Mouse (Mus musculus) natural killer cell, adult 2 months (primary cell): Measurements from ENCODE around the gene Wdr72.

Source experiments
- DNase-seq, 2 experiments: peaks; one replicate each; pipeline ENCODE4 v3.0.0; 2022; ENCODE audit warnings: low spot score in 2 of 2

Gene Wdr72

GRCm38 (mm10) chr9:74109761-74110460 is at the start of gene Wdr72:
Wdr72 (plus strand) TSS chr9:74110356.
- DNase-seq: no peak

DNA sequence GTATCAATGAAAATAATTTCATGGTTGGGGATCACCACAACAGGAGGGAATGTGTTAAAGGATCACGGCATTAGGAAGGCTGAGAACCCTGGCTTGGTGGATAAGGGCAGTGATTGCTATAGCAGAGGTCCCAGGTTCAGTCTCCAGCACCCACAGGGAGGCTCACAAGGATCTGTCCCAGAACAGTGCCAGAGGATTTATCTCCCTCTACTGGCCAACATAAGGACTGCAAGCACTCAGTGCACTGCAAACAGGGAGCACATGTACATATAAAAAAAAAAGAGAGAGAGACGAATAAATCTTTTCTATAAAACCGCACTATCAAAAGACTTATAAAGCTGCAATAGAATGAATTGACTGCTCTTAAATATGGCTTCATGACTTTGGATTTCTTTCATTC is 43.9 kb upstream of the Wdr72 start:
- DNase-seq: no peak

- no peak for DNase-seq
Measured at GRCm38 (mm10) chr9:74066766-74067165, 43.4 kb upstream of the Wdr72 start.

- DNase-seq: no peak
Measured at GRCm38 (mm10) chr9:74075958-74076357, 34.2 kb upstream of the Wdr72 start.

DNA sequence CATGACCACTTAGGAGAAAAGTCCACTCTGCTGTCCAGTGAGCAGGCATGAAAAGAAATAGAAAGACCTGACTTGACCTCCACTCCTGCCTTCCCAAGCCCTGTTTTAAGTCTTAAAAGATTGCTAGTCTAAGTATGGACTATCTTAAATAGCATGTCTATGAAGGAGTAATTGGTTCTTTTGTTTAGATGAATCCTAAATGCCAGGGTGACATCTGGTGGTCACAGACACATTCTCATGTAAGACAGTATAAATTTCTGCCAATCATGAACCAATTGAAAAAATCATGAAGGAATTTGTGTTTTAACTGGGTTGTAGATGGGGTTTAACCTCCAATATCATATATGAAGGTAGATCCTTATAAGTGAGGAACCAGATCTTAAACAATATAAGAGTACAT is 31.7 kb upstream of the Wdr72 start:
- DNase-seq: no peak

DNA sequence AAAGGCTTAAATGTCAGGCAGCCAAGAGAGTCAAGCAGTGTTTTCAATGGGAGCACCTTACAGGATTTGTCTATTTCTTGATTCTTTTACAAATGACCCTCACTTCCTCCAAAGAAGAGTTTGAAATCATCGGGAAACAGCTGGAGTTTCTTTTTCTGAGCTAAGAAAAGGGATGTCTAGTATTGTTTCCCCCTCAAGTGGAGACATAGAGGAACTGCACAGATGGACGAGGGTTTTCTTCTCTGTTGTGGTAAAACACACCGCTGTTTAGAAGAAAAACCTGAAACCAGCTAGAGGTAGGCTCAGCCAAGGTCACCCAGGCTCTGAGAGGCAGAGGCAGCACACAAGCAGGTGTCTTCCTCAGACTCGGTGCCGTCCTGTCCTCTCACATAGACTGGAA is 29.9 kb upstream of the Wdr72 start:
- DNase-seq: no peak

- no peak for DNase-seq
Measured at GRCm38 (mm10) chr9:74101591-74101990, 8.6 kb upstream of the Wdr72 start.

DNA sequence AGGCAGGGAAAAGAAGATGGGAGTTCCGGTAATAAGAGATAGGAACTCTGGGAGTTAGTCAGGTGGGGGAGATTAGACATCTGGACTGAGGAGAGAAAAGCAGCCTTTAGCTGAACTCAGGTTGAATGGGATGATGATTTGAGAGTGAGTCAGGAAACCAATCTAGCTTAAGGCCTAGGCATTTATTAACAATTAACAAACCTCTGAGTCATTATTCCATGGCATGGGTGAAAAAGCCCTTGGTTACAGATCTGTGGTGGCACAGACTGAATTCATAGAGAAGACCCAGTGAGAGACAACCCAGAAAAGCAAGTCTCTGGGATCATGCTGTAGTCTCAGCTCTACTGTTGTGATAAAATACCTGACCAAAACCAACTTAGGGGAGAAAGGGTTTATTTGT is 7.5 kb upstream of the Wdr72 start:
- no peak for DNase-seq

GRCm38 (mm10) chr9:74110461-74110816 is 283 bp downstream of the Wdr72 start:
- DNase-seq: no peak

DNA sequence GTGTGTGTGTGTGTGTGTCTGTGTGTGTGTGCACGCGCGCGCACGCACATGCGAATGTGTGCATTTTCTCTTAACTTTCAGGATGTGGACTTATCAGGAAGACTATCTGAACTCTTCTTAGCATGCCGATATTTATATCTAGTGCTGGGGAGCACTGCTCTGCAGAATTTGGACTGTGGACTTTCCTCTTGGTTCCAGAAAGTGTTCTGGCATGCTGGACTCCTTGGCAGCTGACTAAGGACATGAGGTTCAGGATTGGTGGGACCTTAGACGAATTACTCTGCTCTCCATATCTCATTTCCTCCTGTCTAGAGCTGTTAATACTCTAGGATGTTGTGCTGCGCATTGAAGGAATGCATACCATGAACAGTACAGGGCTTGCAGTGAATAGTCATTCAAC is 2.4 kb downstream of the Wdr72 start:
- DNase-seq: no peak

DNA sequence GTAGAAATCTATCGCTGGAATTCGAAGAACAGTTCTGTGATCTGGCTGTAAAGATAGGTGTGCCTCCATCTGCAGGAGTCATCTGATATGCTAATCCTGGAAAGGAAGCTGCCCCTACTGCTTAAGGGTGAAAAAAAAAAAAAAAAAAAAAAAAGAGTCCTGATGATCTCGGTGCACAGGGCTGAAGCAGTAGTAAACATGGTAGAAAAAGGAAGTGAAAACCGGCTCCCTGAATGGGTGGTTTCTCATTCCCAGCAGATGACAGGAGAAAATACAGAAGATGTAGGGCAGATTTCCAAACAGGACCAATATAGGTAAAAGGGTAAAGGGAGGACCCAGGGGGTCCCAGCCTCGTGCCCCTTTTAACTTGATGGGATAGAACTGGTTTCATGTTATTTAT is 16.1 kb downstream of the Wdr72 start:
- no peak for DNase-seq

- no peak for DNase-seq
Measured at GRCm38 (mm10) chr9:74134010-74134409, 23.9 kb downstream of the Wdr72 start.

GRCm38 (mm10) chr9:74141864-74142263 is 31.7 kb downstream of the Wdr72 start:
- DNase-seq: no peak

GRCm38 (mm10) chr9:74142705-74143104 is 32.5 kb downstream of the Wdr72 start:
- DNase-seq: no peak

DNA sequence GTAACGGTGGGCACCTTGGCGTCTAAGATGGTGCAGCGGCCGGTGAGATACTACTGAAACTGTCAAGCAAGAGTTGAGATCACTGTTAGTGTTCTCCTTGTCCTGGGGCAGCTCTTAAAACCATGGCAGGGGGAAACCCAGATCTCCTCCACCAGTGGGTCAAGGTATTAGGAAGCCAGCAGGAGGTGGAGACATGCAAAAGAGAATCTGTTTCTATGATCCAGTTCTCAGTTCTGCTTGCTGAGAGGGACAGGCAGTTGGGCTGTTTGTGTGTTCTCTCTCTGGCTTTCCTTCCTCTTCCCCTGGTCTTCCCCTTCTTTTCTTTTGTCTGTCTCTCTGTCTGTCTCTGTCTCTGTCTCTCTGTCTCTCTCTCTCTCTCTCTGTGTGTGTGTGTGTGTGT is 35.0 kb downstream of the Wdr72 start:
- DNase-seq: no peak

DNA sequence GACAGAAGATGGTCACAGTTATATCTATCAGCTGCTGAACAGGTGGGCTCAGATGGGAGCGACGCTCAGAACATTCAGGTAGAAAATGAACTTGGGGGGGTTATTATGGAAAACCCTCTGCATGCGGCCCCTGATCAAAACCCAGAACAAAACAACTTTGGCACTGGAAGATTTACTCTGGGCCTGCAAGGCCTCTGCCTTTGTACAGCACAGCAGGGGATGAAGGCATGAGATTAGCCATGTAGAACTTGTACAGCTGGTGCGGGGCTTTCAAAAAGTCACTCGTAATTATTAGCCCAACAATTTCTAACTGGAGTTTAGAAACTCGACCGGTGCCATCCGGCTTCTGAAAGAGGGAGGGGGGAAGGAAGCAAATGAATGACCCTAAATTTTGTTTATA is 38.1 kb downstream of the Wdr72 start:
- no peak for DNase-seq

- no peak for DNase-seq
Measured at GRCm38 (mm10) chr9:74160361-74160933, 50.3 kb downstream of the Wdr72 start.

DNA sequence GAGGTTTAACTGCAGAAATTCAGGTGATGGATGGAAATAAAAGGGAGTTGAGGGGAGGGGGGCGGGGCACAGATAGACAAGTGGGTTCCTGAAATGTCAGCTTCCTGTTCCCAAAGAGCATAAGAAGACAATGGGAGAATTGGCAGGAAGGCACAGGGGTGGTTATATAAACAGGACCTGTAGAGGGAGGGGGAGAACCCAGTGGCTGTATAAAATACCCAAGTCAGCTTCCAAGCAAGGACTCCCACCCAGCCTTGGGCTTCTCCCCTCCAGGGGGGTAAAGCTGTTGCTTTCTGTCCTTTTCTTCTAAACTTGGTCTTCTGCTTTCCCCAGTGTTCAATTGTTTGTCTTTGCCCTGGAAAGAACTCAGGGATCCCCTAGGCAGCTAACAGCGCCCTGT is 55.5 kb downstream of the Wdr72 start:
- no peak for DNase-seq

DNA sequence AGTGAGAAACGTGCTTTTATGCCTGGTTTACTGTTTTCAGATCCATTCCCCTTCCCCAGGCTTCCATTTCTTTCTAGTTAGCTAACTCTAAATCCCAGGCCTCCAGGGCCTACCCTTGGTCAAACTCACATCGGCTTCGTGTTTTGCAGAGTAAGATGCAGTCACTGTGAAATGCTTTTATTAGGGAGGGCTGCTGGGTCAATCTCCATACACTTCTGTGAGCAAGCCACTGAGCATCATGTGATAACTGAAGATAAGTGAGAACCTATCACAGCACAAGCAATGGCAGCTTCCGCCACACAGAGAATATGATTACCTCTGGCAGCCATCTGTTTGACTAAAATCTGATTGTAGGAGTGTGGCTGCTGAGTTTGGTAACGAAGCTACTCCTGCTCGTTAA is 59.7 kb downstream of the Wdr72 start:
- DNase-seq: no peak

DNA sequence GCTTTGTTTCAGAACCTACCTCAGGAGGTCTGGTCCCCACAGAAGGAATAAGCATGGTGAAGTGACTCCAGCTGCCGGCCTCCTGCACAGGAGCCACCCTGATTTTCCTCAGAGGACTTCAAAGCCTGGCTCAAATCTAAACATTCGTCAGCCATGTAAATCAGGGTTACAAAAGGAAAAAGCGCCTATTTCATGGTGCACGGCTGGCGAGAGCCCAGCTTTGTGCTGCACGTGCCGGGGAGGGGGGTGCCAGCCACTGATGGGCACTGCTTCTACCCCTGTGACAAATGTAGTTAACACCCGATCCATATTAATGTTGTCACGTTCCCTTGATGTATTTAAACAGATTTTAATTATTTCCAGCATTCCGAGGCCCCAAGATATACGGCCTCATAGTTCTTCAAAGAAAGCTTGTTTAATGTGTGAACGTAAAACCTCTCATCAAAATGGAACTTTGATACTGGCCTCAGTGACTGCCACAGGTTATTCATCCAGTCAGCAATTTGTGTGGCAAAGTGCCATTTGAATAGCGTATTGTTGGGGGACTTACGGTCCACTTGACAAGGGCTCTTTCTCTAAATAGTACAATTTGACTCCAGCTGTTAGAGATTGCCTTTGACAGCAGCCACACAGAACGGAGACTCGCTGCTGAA is 76.7 kb downstream of the Wdr72 start:
- DNase-seq: no peak

DNA sequence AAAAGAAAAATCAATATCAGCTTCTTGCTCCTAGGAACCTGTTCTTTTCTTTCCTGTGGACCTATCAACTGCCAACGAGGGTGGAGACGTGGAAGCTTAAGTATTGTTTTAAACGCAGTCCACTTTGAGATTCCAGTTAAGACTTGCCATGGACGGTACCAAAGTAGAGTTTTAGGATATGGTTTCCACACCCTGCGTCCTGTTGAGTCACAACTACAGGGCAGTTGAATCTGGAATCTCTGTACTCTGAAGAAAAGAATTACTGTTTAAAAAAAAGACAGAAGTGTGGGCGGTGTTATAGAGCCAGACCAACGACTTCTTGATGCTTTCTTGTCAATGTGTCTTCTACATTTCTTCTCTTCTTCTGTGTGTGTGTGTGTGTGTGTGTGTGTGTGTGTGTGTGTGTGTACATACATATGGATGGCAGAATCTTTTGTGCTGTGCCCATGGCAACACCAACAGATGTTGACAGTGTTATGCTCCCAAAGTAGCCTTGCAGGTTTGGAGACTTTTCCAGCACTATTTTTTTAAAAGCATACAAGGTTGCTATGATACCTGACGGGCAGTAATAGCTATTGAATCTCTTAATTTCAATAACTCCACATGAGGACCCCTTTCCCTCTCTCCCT is 77.4 kb downstream of the Wdr72 start:
- DNase-seq: no peak

DNA sequence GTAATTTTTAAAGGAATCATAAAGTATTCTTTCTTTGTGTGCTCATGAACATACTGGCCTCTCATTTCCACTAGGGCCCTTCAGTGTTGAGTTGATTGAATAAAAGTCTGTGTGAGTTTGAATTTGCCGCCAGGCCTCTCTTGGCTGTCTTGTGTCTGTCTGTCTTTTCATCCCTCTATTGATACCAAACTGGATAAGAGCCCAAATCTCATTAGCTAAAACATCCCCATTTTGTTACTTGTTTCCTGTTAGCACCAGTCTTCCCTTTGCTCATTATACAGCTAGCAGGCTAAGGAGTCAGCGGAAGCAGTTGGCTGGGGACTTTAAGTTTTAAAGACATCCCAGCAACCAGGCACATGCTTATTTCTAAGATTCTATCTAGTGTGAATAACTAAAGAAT is 84.7 kb downstream of the Wdr72 start:
- DNase-seq: no peak

- no peak for DNase-seq
Measured at GRCm38 (mm10) chr9:74228272-74228671, 118.1 kb downstream of the Wdr72 start.
